Mouse (Mus musculus): ENCODE results near the gene Strip2. TPM values are rescaled to one million over a fixed set of nuclear protein-coding genes. Genes with fewer than 3 reads are reported as not detected.

Gene Strip2
- total and polyA plus RNA-seq, 2 experiments from 2014 or later, result 10.8 to 23.2 TPM

GRCm38 (mm10) chr6:29961081-29961480 is 44.3 kb downstream of the Strip2 start:
- TF ChIP-seq CTCF (IDR thresholded peaks at IDR 0.05; ENCODE audit: low read depth), result no peak
- 91% methylated on average over 6 of the region's 6 CpGs for WGBS
- no peak for DNase-seq (ENCODE audit: low spot score)
- Histone ChIP-seq H3K36me3 (ENCODE audit: insufficient read depth, low read length) (no peaks in the 10 kb centered on the region), H3K9me3 (ENCODE audit: low read length) (no peaks in the 10 kb centered on the region), H3K4me2 (ENCODE audit: low read depth, low read length) (no peak overlapping the region), H3K4me3 (ENCODE audit: low read length) (no peak overlapping the region), H3K27me3 (ENCODE audit: insufficient read depth, low read length) (no peaks in the 10 kb centered on the region), H3K27ac (no peak overlapping the region), H3K9ac (replicated peaks; ENCODE audit: low read length) (no peak overlapping the region), H3K4me1 (ENCODE audit: insufficient read depth, low read length) (no peaks in the 10 kb centered on the region)
- no peak for ATAC-seq

GRCm38 (mm10) chr6:29967917-29968316 is 51.1 kb downstream of the Strip2 start:
- TF ChIP-seq CTCF (IDR thresholded peaks at IDR 0.05; ENCODE audit: low read depth), result no peak
- peak; percentile 53 for DNase-seq (ENCODE audit: low spot score)

GRCm38 (mm10) chr6:29973341-29973740 is 56.5 kb downstream of the Strip2 start:
- H3K36me3 ChIP-seq (ENCODE audit: insufficient read depth, low read length), result no peaks in the 10 kb centered on the region
- H3K27ac ChIP-seq, result no peak overlapping the region
- DNase-seq (ENCODE audit: low spot score) (no peak), ATAC-seq (no peak)
- no peak overlapping the region for H3K4me2 ChIP-seq (ENCODE audit: low read depth, low read length)
- H3K9ac ChIP-seq (replicated peaks; ENCODE audit: low read length), result no peak overlapping the region
- no peak overlapping the region for H3K4me3 ChIP-seq (ENCODE audit: low read length)
- no peaks in the 10 kb centered on the region for H3K9me3 ChIP-seq (ENCODE audit: low read length)
- no peaks in the 10 kb centered on the region for H3K4me1 ChIP-seq (ENCODE audit: insufficient read depth, low read length)
- no peak for TF ChIP-seq CTCF (IDR thresholded peaks at IDR 0.05; ENCODE audit: low read depth)
- no peaks in the 10 kb centered on the region for H3K27me3 ChIP-seq (ENCODE audit: insufficient read depth, low read length)
- 69% methylated on average over 5 of the region's 5 CpGs for WGBS

More at GRCm38 (mm10) chr6:29967917-29968316, 51.1 kb downstream of the Strip2 start:
- no peaks in the 10 kb centered on the region for H3K27me3 ChIP-seq (ENCODE audit: insufficient read depth, low read length)
- H3K4me2 ChIP-seq (ENCODE audit: low read depth, low read length), result no peak overlapping the region
- H3K9ac ChIP-seq (replicated peaks; ENCODE audit: low read length), result no peak overlapping the region
- H3K4me3 ChIP-seq (ENCODE audit: low read length), result no peak overlapping the region
- 51% methylated on average over 7 of the region's 7 CpGs for WGBS
- H3K27ac ChIP-seq, result no peak overlapping the region
- no peaks in the 10 kb centered on the region for H3K36me3 ChIP-seq (ENCODE audit: insufficient read depth, low read length)
- H3K9me3 ChIP-seq (ENCODE audit: low read length), result no peaks in the 10 kb centered on the region
- H3K4me1 ChIP-seq (ENCODE audit: insufficient read depth, low read length), result no peaks in the 10 kb centered on the region
- ATAC-seq, result no peak

GRCm38 (mm10) chr6:29974836-29975235 is 58.0 kb downstream of the Strip2 start:
- Histone ChIP-seq H3K27ac (no peak overlapping the region), H3K9ac (replicated peaks; ENCODE audit: low read length) (no peak overlapping the region), H3K27me3 (ENCODE audit: insufficient read depth, low read length) (no peaks in the 10 kb centered on the region), H3K9me3 (ENCODE audit: low read length) (no peaks in the 10 kb centered on the region), H3K36me3 (ENCODE audit: insufficient read depth, low read length) (no peaks in the 10 kb centered on the region), H3K4me2 (ENCODE audit: low read depth, low read length) (no peak overlapping the region), H3K4me3 (ENCODE audit: low read length) (no peak overlapping the region), H3K4me1 (ENCODE audit: insufficient read depth, low read length) (no peaks in the 10 kb centered on the region)
- TF ChIP-seq CTCF (IDR thresholded peaks at IDR 0.05; ENCODE audit: low read depth), result peak; percentile 25
- no peak for DNase-seq (ENCODE audit: low spot score)
- no peak for ATAC-seq
- 73% methylated on average over 8 of the region's 8 CpGs for WGBS

GRCm38 (mm10) chr6:29980461-29980860 is 63.6 kb downstream of the Strip2 start:
- Histone ChIP-seq H3K4me1 (ENCODE audit: insufficient read depth, low read length) (no peaks in the 10 kb centered on the region), H3K9me3 (ENCODE audit: low read length) (no peaks in the 10 kb centered on the region), H3K27me3 (ENCODE audit: insufficient read depth, low read length) (no peaks in the 10 kb centered on the region), H3K4me2 (ENCODE audit: low read depth, low read length) (no peak overlapping the region), H3K9ac (replicated peaks; ENCODE audit: low read length) (no peak overlapping the region), H3K36me3 (ENCODE audit: insufficient read depth, low read length) (no peaks in the 10 kb centered on the region), H3K4me3 (ENCODE audit: low read length) (no peak overlapping the region), H3K27ac (no peak overlapping the region)
- DNase-seq (ENCODE audit: low spot score), result no peak
- no peak for TF ChIP-seq CTCF (IDR thresholded peaks at IDR 0.05; ENCODE audit: low read depth)
- WGBS, result 83% methylated on average over 6 of the region's 6 CpGs
- ATAC-seq, result no peak

- no peaks in the 10 kb centered on the region for H3K9me3 ChIP-seq (ENCODE audit: low read length)
- DNase-seq (ENCODE audit: low spot score) (no peak), ATAC-seq (no peak)
- no peaks in the 10 kb centered on the region for H3K36me3 ChIP-seq (ENCODE audit: insufficient read depth, low read length)
- no peak overlapping the region for H3K9ac ChIP-seq (replicated peaks; ENCODE audit: low read length)
- H3K27ac ChIP-seq, result no peak overlapping the region
- H3K4me2 ChIP-seq (ENCODE audit: low read depth, low read length), result no peak overlapping the region
- H3K4me3 ChIP-seq (ENCODE audit: low read length), result no peak overlapping the region
- H3K4me1 ChIP-seq (ENCODE audit: insufficient read depth, low read length), result no peaks in the 10 kb centered on the region
- no peaks in the 10 kb centered on the region for H3K27me3 ChIP-seq (ENCODE audit: insufficient read depth, low read length)
- no peak for TF ChIP-seq CTCF (IDR thresholded peaks at IDR 0.05; ENCODE audit: low read depth)
Observed at GRCm38 (mm10) chr6:29981797-29982196, 65.0 kb downstream of the Strip2 start.

GRCm38 (mm10) chr6:29985058-29985498 is 68.3 kb downstream of the Strip2 start:
- no peaks in the 10 kb centered on the region for H3K9me3 ChIP-seq (ENCODE audit: low read length)
- peak overlapping the region; percentile 81 for H3K4me2 ChIP-seq (ENCODE audit: low read depth, low read length)
- no peaks in the 10 kb centered on the region for H3K27me3 ChIP-seq (ENCODE audit: insufficient read depth, low read length)
- no peaks in the 10 kb centered on the region for H3K36me3 ChIP-seq (ENCODE audit: insufficient read depth, low read length)
- WGBS, result under 1% methylated on average over 37 of the region's 37 CpGs
- ATAC-seq (peak; percentile 90), DNase-seq (ENCODE audit: low spot score) (peak; percentile 72)
- H3K27ac ChIP-seq, result no peak overlapping the region
- H3K4me3 ChIP-seq (ENCODE audit: low read length), result peak overlapping the region; percentile 46
- no peak for TF ChIP-seq CTCF (IDR thresholded peaks at IDR 0.05; ENCODE audit: low read depth)
- peak overlapping the region; percentile 45; the same call in 1 of the 2 replicates for H3K9ac ChIP-seq (replicated peaks; ENCODE audit: low read length)
- no peaks in the 10 kb centered on the region for H3K4me1 ChIP-seq (ENCODE audit: insufficient read depth, low read length)
